Mouse (Mus musculus): ENCODE data around the gene Plekhm2. TPM values are rescaled to one million over a fixed set of nuclear protein-coding genes. Genes with fewer than 3 reads are reported as not detected.
A peak's percentile ranks its signal among the peaks of the same experiment; 100 is the strongest.

The Plekhm2 gene
- polyA plus RNA-seq, 1 experiment from 2014 or later = 7.9 TPM

DNA sequence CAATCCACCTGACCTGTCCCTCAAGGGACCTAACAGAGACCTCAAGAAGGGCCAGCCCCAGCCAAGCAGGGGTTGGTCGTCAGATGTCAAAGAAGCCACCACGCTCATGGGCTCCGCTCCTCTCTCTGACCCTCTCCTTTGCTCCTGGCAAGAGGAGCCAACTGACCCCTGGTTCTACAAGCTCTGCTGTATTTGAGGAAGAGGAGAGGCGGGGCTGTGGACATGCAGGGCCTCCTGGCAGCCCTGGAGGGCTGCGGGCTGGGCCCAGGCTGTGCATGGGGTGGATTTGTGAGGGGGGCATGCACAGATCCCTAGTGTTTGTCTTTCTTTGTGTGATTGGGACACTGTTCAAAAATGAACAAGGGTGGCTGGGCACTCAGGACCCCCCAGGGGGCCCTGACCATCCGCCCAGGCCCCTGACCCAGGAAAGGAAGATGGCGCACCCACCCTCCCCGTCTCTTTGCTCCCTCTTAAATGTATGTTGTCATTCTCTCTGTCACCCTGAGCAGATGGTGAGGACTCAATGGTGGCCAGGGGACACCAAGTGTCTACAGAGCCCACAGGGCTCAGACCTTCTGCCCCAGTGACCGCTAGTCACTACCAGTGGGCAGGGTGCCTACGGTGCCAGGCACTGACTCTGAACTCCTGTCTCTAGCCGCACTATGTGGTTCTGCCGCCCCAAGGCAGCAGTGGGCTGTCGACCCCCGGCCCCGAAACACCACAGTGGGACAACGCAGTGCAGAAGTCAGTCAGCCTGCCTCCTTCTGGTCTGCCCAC, 38.7 kb downstream of the Plekhm2 start:
- H3K4me1 ChIP-seq = no peaks in the 10 kb centered on the region
- WGBS = 94% methylated on average over 16 of the region's 16 CpGs
- H3K9ac ChIP-seq = no peak overlapping the region
- no peak overlapping the region for H3K27ac ChIP-seq
- H3K27me3 ChIP-seq = no peaks in the 10 kb centered on the region
- no peak for ATAC-seq (ENCODE audit: low FRiP score, low read depth)
- H3K4me2 ChIP-seq (replicated peaks) = no peak overlapping the region
- H3K9me3 ChIP-seq = no peaks in the 10 kb centered on the region
- H3K36me3 ChIP-seq = peaks cover 61% of the 10 kb centered on the region
- no peak overlapping the region for H3K4me3 ChIP-seq

DNA sequence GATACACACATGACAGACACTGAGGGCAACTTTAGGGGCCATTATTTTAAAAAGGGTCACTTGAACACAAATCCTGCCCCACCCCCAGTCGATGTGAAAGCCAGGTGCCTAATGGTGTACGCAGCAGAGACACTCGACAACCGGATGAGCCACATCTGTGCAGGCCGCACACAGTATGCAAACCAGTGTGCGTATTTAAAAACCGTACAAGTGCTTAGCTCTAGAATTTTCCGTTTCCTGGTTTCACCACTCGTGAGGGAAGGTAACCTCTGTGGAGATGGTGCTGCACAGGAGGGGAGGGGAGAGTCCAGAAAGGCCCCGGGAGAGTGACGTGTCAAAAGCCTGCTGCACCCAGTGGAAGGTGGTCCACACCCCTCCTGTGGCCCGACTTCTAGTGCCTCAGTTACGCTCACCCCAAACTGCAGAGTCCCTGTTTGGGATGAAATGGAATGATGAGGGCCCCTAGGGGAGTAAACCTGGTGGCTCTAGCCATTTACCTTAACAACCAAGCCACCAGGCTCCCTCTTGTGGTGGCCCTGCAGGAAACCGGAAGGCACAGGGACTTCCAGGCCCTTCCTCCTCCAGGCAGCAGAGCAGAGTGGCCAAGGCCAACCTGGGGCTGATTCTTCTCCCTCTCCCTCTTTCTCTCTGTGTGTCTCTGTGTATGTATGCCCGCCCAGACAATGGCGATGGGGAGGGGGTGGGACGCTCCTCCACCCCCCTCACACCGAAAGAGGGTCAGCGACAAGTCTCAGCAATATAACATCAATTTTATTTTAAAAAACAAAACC, 39.5 kb downstream of the Plekhm2 start:
- Histone ChIP-seq H3K36me3 (peaks cover 53% of the 10 kb centered on the region), H3K4me3 (no peak overlapping the region), H3K4me2 (replicated peaks) (no peak overlapping the region), H3K4me1 (no peaks in the 10 kb centered on the region), H3K27ac (no peak overlapping the region), H3K27me3 (no peaks in the 10 kb centered on the region), H3K9me3 (no peaks in the 10 kb centered on the region), H3K9ac (no peak overlapping the region)
- 79% methylated on average over 19 of the region's 19 CpGs for WGBS
- ATAC-seq (ENCODE audit: low FRiP score, low read depth) = no peak

DNA sequence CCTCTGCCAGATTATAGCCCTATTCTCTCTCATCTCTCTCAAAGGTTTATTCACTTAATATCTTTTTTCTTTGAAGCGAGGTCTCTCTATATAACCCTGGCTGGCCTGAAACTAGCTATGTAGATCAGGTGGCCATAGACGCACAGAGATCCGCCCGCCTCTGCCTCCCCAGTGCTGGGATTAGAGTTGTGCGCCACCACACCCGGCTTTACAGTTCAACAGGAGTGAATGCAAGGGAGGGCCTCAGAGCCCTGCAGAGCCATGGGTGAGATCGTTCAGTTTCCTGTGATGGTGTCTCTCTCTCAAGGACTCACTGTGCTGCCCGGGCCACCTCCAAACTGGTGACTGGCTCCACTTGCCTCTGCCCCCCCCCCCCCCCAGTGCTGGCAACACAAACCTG, 40.6 kb downstream of the Plekhm2 start:
- Histone ChIP-seq H3K4me1 (no peaks in the 10 kb centered on the region), H3K9ac (no peak overlapping the region), H3K27ac (no peak overlapping the region), H3K27me3 (no peaks in the 10 kb centered on the region), H3K4me2 (replicated peaks) (no peak overlapping the region), H3K4me3 (no peak overlapping the region), H3K9me3 (no peaks in the 10 kb centered on the region), H3K36me3 (peaks cover 43% of the 10 kb centered on the region)
- WGBS = 91% methylated on average over 8 of the region's 8 CpGs
- no peak for ATAC-seq (ENCODE audit: low FRiP score, low read depth)

DNA sequence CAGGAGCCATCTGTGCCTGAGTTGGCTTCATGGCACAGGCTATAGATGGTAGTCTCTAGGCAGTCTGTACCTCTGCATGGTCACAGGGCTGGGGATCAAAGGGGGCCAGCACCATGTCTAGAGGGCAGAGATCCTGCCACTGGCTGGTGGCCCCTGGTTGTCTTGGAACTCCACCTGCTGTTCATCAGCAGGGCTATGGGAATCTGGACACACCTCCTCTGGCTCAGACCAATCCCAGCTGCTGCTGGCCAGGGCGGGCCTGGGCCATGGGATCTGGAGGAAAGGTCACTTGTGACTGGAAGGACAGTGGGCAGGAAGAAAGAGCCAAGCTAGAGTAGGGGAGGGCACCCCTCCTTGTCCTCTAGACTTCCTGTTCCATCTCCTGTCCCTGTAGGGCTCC, 41.0 kb downstream of the Plekhm2 start, which contains the start of gene Slc25a34:
TSS of gene Slc25a34 (minus strand) at position 156 of the 400 bp plus-strand sequence.
- H3K4me2 ChIP-seq (replicated peaks) = no peak within 1 kb of the TSS
- no peak within 1 kb of the TSS for H3K9ac ChIP-seq
- no peak for ATAC-seq (ENCODE audit: low FRiP score, low read depth)
- WGBS = 55% methylated on average over 1 of the region's 1 CpGs
- peaks cover 4% of the 10 kb centered on the region; the same call in 1 of the 2 replicates for H3K4me1 ChIP-seq
- no peaks in the 10 kb centered on the region for H3K27me3 ChIP-seq
- no peak within 1 kb of the TSS for H3K4me3 ChIP-seq
- no peak within 1 kb of the TSS for H3K27ac ChIP-seq
- H3K36me3 ChIP-seq = peaks cover 38% of the 10 kb centered on the region
- no peaks in the 10 kb centered on the region for H3K9me3 ChIP-seq

DNA sequence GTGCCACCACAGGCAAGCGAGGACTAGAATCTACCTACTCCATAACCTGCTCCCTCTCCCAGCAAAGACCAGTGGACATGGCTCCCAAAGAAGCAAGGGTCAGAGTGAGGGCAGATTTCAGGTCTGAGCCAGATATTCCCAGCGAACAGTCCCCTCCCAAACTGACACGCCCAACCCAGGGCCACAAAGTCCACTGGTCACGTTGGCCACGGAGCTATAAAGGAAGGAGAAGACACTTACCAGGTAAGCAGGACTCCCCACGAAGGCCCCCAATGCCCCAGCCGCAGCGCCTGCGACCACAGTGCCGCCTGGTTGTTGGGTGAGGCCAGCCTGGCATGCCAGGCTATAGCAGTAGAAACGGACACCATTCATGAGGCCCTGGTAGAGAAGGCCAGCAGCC, 41.7 kb downstream of the Plekhm2 start:
- Histone ChIP-seq H3K27me3 (no peaks in the 10 kb centered on the region), H3K4me3 (no peak overlapping the region), H3K36me3 (peaks cover 32% of the 10 kb centered on the region), H3K4me1 (peaks cover 6% of the 10 kb centered on the region), H3K9me3 (no peaks in the 10 kb centered on the region), H3K4me2 (replicated peaks) (no peak overlapping the region), H3K27ac (no peak overlapping the region), H3K9ac (no peak overlapping the region)
- 89% methylated on average over 11 of the region's 11 CpGs for WGBS
- ATAC-seq (ENCODE audit: low FRiP score, low read depth) = no peak

DNA sequence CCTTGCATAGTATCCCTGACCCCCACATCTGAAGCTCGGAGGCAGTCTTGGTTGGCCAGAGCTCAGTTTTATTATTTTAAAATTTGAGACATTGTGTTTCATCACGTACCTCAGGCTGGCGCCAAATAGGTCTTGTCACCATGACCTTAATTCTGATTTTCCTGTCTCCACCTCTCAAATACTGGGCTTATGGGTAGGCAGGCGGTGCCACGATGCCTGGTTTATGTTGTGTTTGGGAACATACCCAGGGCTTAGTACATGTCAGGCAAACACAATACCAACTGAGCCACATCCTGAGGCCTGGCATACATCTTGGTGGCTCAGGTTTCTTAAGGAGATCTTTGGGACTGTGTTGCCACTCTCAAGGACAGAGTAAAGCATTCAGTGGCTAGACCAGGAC, 42.1 kb downstream of the Plekhm2 start:
- Histone ChIP-seq H3K27me3 (no peaks in the 10 kb centered on the region), H3K36me3 (peaks cover 27% of the 10 kb centered on the region), H3K4me1 (peaks cover 11% of the 10 kb centered on the region), H3K4me2 (replicated peaks) (no peak overlapping the region), H3K9me3 (no peaks in the 10 kb centered on the region), H3K27ac (no peak overlapping the region), H3K9ac (no peak overlapping the region), H3K4me3 (no peak overlapping the region)
- WGBS = 85% methylated on average over 5 of the region's 5 CpGs
- no peak for ATAC-seq (ENCODE audit: low FRiP score, low read depth)

DNA sequence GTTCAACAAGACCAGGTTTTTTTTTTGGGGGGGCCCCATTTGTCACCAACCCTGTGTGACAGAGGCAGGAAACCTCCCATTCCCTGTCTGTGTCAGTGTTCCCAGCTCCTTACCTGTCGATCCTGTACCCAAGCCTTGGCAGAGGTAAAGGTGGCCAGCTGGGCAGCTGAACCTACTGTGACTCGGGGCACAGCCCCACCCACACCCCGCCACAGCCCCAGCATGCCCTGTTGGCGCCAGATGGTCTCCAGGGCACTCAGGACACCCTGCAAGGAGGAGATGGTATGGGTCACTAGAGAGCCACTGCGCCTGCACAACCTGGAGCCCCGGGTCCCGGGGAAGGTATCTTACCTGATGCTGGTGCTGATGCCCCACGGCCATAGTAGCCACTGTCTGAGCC, 42.6 kb downstream of the Plekhm2 start:
- Histone ChIP-seq H3K27ac (no peak overlapping the region), H3K27me3 (no peaks in the 10 kb centered on the region), H3K4me1 (peaks cover 14% of the 10 kb centered on the region), H3K9me3 (no peaks in the 10 kb centered on the region), H3K4me2 (replicated peaks) (no peak overlapping the region), H3K9ac (no peak overlapping the region), H3K36me3 (peaks cover 23% of the 10 kb centered on the region), H3K4me3 (no peak overlapping the region)
- ATAC-seq (ENCODE audit: low FRiP score, low read depth) = no peak
- WGBS = 81% methylated on average over 8 of the region's 8 CpGs

DNA sequence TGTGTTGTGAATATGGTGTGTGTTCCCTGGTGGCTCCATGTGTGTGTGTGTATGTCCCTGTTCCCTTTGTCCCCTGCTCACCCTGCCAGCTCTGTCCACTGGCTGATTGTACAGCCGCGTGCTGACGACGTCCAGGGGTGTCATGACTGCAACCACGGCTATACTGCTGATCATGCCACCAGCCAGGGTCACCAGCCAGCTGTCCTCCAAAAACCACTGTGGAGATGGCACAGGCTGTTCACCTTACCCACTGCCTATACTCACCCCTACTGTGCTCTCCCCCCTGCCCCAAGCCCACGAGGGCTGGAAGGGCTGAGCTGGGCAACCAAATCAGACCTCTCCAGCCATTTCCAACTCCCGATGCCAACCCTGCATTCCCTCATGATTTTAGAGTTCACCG, 43.4 kb downstream of the Plekhm2 start:
- Histone ChIP-seq H3K27ac (no peak overlapping the region), H3K4me2 (replicated peaks) (no peak overlapping the region), H3K4me1 (peaks cover 14% of the 10 kb centered on the region), H3K4me3 (no peak overlapping the region), H3K9me3 (no peaks in the 10 kb centered on the region), H3K27me3 (no peaks in the 10 kb centered on the region), H3K36me3 (peaks cover 15% of the 10 kb centered on the region), H3K9ac (no peak overlapping the region)
- 85% methylated on average over 8 of the region's 8 CpGs for WGBS
- no peak for ATAC-seq (ENCODE audit: low FRiP score, low read depth)

DNA sequence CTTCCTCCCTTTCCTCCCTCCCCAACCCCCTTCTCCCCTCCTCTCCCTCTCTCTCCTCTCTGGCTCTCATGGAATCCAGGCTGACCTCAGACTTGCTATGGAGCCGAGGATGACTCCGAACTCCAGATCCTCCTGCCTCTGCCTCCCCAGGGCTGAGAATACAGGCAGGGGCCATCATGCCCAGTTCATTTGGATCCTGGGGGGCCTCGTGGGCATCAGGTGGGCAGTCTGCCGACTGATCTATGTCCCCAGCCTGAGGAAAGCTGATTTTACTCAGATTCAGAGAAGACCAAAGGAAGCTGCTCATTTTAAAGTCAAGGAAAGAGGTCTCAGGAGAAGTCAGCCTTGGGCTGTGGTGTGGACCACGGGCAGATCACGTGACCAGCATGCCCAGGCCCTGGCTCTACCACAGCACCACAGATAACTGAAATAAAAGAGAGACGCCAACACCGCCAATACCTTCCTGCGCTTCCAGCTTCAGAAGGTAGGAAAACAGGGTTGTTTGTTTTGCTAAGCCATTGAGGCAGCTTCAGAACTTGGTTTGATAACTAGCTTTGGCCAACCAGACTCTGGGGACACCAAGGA, 45.3 kb downstream of the Plekhm2 start:
- Histone ChIP-seq H3K27me3 (no peaks in the 10 kb centered on the region), H3K36me3 (no peaks in the 10 kb centered on the region), H3K9me3 (no peaks in the 10 kb centered on the region), H3K4me1 (peaks cover 14% of the 10 kb centered on the region), H3K4me3 (no peak overlapping the region), H3K4me2 (replicated peaks) (no peak overlapping the region), H3K9ac (no peak overlapping the region), H3K27ac (no peak overlapping the region)
- no peak for ATAC-seq (ENCODE audit: low FRiP score, low read depth)
- 85% methylated on average over 9 of the region's 9 CpGs for WGBS

DNA sequence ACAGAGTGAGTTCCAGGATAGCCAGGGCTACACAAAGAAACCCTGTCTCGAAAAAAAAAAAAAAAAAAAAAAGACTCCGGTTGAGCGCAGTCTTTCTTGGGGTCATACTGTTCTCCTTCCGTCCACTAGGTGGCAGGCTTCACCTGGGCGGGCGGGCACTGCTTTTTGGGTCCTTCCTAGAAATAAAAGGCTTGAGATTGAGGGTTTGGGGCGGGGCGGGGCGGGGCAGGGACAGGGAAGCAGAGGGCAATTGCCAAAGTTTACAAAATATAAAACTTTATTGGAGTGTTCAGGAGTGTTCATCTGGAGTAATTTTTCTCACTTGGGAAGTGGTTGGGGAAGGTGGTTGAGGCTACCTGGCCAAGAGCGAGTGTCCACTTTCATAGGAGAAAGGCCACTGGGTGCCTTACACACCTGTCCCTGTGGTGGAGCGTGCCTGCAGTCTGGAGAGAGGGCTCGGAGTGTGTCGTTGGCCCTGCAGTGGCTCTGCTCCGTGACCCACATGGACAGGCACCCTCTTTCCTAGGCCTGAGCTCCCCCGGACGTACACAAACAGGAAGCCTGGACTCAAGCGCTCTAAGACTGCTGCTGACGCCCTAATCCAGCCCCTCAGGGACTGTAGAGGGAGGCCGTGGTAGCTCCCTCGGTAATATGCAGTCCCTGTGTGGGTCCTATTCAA, 46.0 kb downstream of the Plekhm2 start, which contains the start of gene Tmem82:
TSS of gene Tmem82 (minus strand) at position 69 of the 679 bp plus-strand sequence.
- ATAC-seq (ENCODE audit: low FRiP score, low read depth) = no peak; the same call in 1 of the 2 replicates
- peak within 1 kb of the TSS; percentile 45 for H3K9ac ChIP-seq
- WGBS = 26% methylated on average over 20 of the region's 20 CpGs

DNA sequence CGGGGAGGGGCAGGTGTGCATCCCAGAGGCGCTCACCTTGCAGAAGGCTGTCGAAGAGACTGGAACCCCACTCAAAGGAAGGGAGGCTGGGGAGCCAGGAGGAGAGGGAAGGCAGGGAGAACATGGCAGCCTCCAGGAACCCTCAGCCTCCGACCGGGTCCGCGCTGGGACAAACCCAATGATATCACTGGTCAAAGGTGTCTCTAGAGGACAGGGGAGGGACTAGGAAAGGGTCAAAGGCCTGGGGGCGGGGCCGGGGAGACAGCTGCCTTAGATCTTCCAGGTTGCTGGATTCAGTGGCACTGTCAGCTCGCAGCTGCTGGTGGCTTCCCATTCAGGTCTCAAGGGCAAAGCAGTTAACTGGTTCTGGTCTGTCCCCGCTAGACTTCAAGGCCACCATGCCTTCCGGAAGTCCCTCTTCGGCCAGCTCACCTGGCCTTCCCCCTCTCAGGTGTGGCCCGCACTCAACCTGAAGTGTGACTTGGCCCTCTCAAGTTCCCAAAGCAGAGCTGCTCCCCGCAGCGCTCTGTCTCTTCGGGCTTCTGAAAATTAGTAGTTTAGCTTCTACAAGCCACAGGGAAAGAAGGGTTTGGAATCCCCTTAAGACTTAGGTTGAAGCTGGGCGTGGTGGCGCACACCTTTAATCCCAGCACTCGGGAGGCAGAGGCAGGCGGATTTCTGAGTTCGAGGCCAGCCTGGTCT, 46.7 kb downstream of the Plekhm2 start:
- 10% methylated on average over 22 of the region's 22 CpGs for WGBS
- H3K9me3 ChIP-seq = no peaks in the 10 kb centered on the region
- H3K4me2 ChIP-seq (replicated peaks) = peak overlapping the region; percentile 63
- no peaks in the 10 kb centered on the region for H3K27me3 ChIP-seq
- ATAC-seq (ENCODE audit: low FRiP score, low read depth) = no peak
- H3K36me3 ChIP-seq = no peaks in the 10 kb centered on the region
- peak overlapping the region; percentile 45 for H3K9ac ChIP-seq
- peaks cover 14% of the 10 kb centered on the region for H3K4me1 ChIP-seq
- H3K27ac ChIP-seq = no peak overlapping the region
- peak overlapping the region; percentile 33 for H3K4me3 ChIP-seq

More for the DNA sequence above, 46.0 kb downstream of the Plekhm2 start, which contains the start of gene Tmem82:
- no peaks in the 10 kb centered on the region for H3K36me3 ChIP-seq
- H3K27me3 ChIP-seq = no peaks in the 10 kb centered on the region
- H3K4me2 ChIP-seq (replicated peaks) = peak within 1 kb of the TSS; percentile 63
- no peak within 1 kb of the TSS for H3K27ac ChIP-seq
- H3K4me1 ChIP-seq = peaks cover 14% of the 10 kb centered on the region
- H3K4me3 ChIP-seq = peak within 1 kb of the TSS; percentile 33
- H3K9me3 ChIP-seq = no peaks in the 10 kb centered on the region

All from limb, embryonic 13.5 days (tissue).